Mouse (Mus musculus) forelimb bud, embryonic 11.5 days (tissue): ENCODE data around the gene Coq10b.
"Not testable (repeated sequence)": the region's sequence is repeated elsewhere in the genome, so short reads cannot be mapped to it uniquely, and the experiment has no call there.

Experiments used
- DNase-seq: peaks from one replicate; pipeline ENCODE4 v3.0.0-alpha.2; 2012; ENCODE audit warnings: low read depth, low spot score

The Coq10b gene

DNA sequence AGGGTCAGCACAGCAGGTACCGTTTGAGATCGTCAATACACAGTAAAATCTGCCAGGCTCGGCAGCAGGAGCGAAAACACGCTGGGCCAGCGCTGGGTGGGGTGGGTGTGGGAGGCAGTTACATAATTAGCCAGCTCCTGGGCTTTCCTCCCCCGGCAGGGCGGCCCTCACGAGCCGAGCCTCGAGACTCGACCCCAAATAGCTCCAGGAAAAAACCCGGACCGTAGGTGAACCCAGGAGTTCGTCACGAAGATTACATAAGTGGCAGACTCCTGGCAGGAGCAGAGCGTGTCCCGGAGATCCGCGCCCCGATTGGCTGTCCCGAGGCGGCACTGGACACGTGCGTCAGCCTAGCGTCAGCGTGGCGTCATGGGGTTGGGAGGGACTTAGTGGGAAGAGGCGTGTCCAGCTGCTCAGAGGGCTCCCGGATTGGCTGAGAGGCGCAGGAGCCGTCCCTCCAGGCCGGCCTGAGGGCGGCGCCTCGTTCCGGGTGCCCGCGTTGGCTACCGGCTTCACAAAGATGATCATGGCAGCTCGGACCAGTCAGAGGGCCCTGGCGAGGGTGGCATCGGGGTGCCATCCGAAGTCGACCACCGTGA is at the start of gene Coq10b:
TSS of gene Coq10b (plus strand) at position 416 of the 599 bp plus-strand sequence.
- peak; percentile 98 for DNase-seq

DNA sequence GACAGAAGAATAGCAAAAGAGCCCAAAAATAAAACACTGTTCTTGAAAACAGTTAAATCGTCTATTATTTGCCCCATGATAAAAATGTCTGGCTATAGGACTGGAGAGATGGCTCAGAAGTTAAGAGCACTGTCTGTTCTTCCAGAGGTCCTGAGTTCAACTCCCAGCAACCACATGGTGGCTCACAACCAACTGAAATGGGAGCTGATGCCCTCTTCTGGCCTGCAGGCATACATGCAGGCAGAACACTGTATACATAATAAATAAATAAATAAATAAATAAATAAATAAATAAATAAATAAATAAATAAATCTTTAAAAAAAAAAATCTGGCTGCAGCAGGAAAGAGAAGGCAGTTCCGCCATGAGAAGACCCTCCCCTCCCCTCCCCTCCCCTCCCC is 44.3 kb upstream of the Coq10b start:
- not testable (repeated sequence) for DNase-seq

DNA sequence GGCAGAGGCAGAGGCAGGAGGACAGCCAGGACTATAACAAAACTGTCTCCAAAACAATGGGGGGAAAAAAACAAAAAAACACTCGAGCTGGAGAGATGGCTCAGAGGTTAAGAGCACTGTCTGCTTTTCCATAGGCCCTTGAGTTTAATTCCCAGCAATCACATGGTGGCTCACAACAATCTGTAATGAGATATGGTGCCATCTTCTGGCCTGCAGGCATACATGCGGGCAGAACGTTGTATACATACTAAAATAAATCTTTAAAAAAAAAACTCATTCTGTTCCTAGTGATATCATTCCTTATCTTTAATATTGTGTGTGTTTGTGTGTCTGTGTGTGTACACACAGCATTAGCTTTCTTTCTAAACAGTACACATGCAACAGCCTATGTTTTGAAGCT is 40.1 kb upstream of the Coq10b start:
- DNase-seq = no peak

DNA sequence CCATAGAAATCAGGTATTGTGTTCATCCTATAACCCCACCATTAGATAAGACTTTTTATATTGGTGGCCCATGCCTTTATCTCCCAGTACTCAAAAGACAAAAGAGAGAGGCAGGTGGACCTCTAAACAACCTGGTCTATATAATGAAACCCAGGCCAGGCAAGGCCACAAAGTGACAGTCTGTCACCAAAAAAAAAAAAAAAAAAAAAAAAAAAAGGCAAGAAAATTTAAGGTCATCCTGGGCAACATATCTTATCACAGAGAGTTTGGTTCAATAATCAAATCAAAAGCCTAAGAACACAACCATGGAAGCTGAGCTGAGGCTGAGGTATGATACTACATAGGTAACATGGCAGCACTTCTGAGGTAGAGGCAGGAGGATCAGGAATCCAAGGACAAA is 30.7 kb upstream of the Coq10b start:
- DNase-seq = no peak

DNA sequence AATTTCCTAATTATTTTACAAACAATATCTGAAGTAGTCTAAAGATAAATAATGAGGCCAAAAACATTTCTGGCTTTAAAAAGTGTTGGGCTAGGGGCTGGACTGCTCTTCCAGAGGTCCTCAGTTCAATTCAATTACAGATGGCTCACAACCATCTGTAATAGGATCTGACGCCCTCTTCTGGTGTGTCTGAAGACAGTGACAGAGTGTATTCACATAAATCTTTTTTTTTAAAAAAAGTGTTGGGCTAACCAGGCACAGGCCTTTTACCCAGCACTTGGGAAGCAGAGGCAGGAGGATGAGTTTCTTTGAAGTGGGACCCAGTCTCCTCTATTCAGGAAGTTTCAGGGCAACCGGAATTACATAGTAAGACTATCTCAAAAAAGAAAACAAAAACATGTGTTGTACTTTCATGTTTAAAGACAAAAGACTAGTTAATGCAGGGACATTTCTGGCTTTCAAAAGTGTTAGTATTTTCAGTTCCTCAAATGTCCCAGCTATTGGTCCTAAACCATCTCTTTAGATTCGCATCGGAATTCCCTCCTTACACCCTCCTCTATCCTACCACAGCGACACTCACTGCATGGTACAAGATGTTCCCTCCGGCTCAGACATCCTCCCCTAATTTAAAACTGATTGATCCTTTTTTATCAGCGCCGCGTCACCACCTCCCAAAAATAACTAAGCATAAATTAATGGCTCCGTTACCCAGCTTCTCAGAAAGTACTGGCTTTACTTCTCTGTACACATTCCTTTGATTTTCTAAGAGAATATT is 26.7 kb upstream of the Coq10b start:
- no peak for DNase-seq

DNA sequence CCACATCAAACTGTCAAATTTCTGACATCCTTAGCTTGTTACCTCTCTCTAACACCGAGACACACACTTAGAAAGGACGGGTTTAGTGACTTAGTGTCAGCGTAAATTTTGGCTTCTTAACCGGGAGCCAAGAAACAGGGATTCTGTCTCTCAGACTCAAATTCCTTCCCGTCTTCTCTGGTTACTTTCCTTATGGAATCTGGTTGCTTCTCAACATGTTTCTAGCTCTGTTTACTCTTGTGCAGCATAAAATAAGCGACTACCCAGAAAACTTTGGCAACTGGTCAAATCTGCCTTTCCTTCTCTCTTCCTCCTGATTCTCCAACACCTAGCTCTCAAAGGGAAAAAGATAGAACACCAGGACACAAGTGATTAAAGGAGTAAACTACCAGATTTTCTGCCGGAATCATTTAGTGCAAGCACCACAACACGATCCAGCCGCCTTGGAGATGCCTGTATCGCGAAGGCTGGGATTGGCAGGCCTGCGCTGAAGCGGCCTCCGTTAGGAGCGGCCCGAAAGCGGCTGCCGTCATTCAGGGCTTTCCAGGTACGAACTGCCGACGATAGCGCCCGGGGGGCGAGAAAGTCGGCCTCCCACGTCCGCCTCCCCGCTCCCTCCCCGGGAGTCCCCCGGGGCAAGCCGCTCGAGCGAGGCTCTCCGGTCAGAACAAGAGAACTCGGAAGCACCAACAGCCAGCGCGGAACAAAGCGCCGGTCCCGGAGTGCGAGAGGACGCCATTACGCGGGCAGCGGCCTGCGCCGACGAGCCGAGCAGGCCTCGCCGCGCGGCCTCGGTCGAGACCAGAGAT is 25.9 kb upstream of the Coq10b start:
- DNase-seq = peak; percentile 36

DNA sequence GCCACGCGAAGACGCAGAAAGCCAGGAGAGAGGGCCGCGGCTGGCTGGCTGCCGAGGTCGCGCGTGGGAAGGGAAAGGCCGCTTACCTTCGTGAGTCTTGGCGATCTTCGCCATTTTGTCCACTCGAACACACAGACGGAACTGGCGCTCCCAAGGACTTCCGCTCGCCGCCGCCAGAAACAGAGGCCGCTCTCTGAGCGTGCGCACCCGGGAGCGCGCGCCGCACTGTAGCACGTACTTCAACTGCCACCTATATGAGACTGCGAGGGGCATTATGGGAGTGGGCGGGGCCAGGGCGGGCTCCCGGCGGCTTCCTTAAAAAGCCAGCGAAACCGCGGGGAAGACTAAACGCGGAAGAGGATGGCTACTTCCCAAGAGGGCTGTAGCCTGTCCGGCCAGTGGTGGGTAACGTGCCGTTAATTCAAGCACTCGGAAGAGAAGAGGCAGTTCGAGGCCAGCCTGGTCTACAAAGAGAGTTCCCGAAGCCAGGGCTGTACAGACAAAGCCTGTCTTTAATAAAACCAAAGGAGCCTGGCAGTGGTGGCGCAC is 25.2 kb upstream of the Coq10b start, which contains the start of gene Sf3b1:
TSS of gene Sf3b1 (minus strand) at position 229 of the 549 bp plus-strand sequence.
- peak; percentile 96 for DNase-seq

DNA sequence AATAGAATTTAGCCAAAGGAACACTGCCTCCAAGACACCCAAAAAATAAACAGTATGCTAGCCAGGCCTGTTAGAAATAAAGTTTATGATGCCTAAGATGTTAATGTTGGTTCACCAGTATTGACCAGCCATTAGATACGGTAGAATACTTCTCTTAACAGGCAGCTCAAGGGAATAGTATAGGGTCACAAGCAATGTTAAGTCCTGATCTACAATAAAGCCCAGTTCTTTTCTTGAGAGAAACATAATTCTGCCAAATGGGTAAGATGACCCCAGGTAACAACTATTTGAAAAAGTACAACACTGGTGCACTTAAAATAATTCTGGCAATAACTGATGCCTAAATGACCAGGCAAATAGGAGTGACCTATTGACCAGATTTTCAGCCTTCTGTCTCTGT is 24.6 kb upstream of the Coq10b start:
- no peak for DNase-seq

DNA sequence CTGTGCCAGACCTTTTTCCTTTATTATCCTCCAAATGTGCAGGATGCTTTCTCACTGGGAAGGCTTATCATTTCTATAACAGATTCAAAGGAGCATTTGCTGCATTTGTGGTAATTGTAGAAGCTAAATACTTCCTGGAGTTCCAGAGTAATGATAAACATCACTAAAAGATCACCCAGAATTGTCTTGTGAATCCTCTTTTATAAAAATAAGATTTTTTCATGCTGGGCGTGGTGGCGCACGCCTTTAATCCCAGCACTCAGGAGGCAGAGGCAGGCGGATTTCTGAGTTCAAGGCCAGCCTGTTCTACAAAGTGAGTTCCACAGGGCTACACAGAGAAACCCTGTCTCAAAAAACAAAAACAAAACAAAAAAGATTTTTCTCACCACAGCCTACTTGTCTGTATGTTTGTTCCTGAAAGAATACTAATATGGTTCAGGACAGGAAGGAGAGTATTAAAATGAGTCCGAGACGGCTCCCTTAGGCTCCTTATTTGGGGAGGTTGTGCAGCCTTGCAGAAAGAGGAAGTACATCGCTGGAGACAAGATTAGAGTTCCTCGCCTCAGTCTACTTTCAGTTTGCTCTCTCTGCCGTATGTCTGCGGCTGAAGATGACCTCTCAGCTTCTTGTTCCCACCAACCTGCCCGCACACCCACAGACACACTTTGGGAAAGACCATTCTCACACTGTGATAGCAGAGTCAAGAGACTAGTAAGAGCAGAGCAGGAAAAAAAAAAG is 23.9 kb upstream of the Coq10b start:
- DNase-seq = no peak

DNA sequence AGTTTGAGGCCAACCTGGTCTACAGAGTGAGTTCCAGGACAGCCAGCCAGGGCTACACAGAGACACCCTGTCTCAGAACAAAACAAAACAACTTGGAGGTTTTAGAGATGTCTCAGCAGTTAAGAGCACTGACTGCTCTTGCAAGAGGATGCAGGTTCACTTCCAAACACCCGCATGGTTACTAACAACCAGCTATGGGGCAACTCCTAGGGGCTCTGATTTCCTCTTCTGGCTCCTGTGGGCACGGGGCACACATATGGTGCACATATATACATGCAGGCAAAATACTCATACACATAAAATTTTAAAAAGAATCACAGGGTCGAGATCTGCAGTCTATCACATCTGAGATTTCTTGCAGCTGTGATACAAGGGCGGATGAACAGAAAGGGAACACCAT is 23.1 kb upstream of the Coq10b start:
- DNase-seq = no peak

DNA sequence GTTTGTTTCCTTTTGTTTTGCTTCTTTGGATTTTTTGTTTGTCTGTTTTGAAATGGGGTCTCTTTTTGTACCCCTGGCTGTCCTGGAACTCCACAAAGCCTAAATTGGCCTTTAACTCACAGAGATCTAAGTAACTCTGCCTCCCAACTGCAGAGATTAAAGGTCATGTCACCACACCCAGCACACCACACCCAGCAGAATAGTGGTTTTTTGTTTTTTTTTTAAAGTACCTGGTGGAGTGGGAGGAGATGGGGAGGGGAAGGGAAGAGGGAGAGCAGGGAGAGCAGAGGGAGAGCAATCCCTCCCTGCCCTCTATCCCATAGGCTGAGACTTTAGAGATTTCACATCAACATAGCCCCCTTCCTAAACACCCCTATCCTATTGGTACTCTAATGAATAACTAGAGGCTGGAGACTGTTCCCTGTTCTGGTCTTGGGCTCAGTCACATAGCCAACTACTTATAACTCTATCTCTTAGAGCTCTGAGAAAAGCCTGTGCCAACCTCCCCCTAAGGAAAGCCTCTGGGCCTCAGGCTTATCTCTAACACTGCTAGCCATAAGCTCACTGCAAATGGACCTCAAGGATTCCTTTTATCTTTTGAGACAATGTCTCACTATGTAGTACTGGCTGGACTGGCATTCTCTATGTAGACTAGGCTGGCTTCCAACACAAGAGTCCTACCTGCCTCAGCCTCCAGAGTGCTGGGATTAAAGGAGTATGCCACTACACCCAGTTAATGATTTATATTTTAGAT is 21.4 kb upstream of the Coq10b start:
- no peak for DNase-seq

DNA sequence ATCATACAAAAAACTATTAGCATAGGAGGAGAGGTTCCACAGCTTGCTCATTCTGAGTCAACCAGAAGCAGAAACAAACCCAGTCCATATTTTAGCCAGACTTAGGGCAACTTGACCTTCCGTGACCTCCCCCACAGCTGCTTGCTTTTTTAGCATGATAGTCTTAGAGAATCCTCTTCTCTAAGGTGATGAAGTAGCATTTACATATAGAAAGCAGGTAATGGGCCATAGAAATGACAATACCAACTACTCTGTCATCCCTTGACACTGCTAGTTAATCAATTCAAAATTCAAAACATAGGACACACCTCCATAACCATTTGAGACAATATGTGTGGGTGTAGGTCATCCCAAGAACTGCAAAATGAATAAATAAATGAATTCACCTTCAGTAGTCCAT is 12.6 kb upstream of the Coq10b start:
- DNase-seq = no peak

DNA sequence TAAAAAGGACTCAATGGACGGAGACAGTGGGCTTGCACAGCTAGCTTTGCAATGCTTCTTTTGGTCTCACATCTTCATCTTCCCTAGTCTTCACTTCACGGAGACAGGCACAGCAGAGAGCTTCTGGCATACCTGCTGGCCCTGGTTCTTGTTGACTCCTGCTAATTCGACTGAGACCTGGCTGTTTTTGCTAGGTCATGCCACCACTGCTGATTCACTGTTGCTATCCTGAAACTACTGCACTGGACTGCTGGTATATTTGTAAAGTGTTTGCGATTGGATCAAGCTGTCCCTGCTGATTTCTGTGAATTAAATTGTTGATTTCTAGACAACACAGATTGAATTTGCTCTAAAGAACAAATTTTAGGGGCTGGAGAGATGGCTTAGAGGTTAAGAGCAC is 10.9 kb upstream of the Coq10b start:
- no peak for DNase-seq

DNA sequence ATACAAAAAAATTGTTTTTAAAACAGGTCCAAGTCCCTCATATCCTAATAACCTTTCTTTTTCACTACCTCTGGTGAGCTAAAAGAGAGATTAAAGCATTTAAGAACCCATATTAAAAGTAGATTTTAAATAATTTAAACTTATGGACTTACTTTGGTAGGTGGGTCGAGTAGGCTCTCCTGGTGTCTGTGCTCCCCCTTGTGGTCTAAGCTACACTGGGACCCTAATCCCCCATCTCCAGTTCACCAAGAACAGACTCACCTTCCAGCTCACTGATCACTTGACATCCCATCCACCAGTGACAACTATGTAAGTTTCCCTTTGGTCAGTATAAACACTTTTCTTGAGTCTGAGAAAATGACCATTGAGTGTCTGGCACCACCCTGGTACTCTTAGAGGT is 10.3 kb upstream of the Coq10b start:
- DNase-seq = no peak

DNA sequence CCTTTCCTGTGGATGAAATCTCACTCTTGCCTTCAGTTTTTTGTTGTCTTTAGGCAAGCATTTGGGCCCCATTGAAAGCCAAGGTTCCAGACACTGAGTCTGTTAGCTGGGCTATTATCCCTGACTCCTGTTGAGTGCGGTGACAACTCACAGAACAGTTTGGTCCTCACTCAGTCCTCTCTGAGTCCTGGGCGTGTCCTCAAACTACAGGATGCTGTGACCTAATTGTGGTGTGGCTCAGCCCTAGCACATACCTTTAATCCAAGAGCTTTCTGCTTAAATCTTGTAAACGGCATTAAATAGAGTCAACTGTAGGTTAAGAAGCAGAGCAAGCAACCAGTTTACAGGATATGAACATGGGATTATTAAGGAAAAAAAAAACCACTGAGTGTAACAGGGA is 9.4 kb upstream of the Coq10b start:
- no peak for DNase-seq

DNA sequence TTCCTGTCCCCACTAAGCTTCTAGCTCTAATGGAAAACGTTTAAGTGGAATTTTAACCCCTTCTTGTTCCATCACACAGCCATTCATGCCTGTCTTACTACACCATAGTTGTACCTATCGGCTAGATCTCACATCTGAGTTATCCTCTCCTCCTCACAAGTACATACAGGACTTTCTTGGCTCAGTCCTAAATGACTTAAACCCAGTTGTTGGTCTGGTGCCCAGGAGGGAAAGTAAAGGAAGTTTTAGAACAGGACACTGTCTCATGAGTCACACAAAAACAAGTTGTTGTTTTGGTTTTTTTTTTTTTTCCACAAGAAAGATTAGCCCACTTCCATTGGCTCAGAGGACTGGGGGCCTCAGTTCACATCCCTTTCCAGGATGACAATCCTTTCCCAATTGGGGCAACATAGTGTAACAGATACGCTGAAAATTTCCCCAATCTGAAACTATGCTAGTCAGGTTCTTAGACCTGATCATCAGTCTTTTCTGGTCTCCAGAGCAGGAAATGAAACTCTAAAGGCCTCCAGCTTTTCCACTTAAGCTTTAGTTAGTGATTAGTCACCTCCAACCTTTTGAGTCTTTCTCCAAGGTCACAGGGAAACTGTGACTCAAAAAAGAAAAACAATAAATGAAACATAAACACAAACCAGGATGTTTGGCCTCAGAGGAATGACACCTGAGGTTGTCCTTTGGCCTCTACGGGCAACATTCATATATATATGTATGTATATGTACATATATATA is 3.6 kb upstream of the Coq10b start:
- no peak for DNase-seq

DNA sequence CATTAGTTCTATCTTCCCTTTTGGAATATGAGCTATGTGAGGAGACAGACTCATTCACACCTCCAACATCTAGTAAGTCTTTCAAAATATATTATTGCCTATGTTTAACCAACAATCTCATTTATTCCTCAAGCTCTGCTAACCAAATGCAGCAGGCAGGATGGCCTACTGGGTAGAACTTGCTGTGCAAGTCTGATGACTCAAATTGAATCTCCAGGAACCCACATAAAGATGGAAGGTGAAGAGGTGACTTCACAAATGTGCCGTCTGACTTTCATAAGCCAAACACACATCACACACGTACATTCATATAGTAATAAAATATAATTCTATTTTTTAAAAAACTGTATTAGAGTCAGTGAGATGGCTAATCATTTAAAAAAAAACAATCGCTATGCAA is 899 bp upstream of the Coq10b start:
- DNase-seq = no peak

DNA sequence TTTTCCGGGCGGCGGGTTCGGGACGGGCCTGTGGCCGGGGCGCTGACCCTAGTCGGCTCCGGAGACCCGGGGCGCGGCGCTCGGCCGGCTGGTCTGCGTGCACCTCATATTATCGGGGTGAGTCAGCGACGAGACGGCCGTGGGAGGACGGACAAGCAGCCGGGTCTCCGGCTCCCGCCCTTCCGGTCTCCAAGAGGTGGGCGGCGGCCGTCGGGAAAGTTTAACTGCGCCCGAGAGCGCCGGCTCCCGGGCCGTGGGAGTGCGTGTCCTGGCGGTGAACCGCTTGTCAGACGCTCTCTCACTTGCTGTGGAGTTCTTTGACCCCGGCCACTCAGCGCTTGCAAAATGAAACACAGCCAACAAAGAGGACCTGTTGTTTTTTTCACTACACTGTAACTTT is 435 bp downstream of the Coq10b start:
- peak; percentile 35 for DNase-seq

DNA sequence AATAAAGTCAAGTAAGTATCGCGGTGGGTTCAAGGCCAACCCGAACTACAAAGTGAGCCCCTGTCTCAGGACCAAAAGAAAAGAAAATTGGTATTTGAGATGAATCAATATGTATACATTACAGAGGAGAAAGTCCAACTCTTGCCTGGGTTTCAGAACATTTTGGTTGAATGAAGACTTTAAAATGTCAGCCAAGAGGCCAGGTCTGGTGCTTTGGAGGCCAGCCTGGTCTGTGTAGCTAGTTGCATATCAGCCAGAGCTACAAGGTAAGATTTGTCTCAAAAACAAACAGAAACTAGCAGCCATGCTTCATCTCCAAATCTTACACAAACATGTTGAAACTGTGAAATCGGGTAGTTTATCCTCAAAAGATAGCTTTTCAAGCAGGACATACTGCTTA is 1.0 kb downstream of the Coq10b start:
- no peak for DNase-seq
